Mouse (Mus musculus) heart, adult 2 months (tissue): ENCODE results near the gene Gm42957. TPM values are rescaled to one million over a fixed set of nuclear protein-coding genes. Genes with fewer than 3 reads are reported as not detected.

Experiments
- DNase-seq, 2 experiments: peaks; one replicate each; pipeline ENCODE4 v3.0.0; 2021
- H3K27ac ChIP-seq: fragments of 200-600 bp; 2 replicates; pipeline ENCODE4 v1.8.1; 2022
- H3K27me3 ChIP-seq: fragments of 200-500 bp; 2 replicates; pipeline ENCODE4 v1.6.1; 2012; ENCODE audit warnings: mild to moderate bottlenecking, low read length, inconsistent platforms, mixed read lengths; ENCODE audit not compliant: control insufficient read depth, insufficient read depth
- H3K36me3 ChIP-seq: fragments of 200-500 bp; 2 replicates; pipeline ENCODE4 v1.6.1; 2012; ENCODE audit warnings: low read length, inconsistent platforms; ENCODE audit not compliant: control insufficient read depth, insufficient read depth
- H3K4me1 ChIP-seq: fragments of 200-500 bp; 2 replicates; pipeline ENCODE4 v1.6.1; 2011; ENCODE audit warnings: low read length; ENCODE audit not compliant: control insufficient read depth, insufficient read depth
- H3K4me3 ChIP-seq: fragments of 200-600 bp; 2 replicates; pipeline ENCODE4 v1.8.1; 2022
- H3K79me2 ChIP-seq: fragments of 200-500 bp; replicated peaks from 2 replicates; pipeline ENCODE4 v1.6.1; 2012; ENCODE audit warnings: mild to moderate bottlenecking, inconsistent platforms, low read length, moderate library complexity, mixed read lengths; ENCODE audit not compliant: control insufficient read depth, insufficient read depth
- H3K9ac ChIP-seq: fragments of 200-500 bp; 2 replicates; pipeline ENCODE4 v1.6.1; 2012; ENCODE audit warnings: low read depth, mild to moderate bottlenecking, control low read depth, inconsistent platforms, low read length, mixed read lengths
- CTCF ChIP-seq: fragments of 200-600 bp; IDR thresholded peaks from 2 replicates; pipeline ENCODE4 v1.8.1; 2022; ENCODE audit warnings: antibody characterized with exemption, mild to moderate bottlenecking, moderate library complexity
- EP300 ChIP-seq: fragments of 200-500 bp; IDR thresholded peaks from 2 replicates; pipeline ENCODE4 v1.6.1; 2011; ENCODE audit warnings: low read depth, low read length, control low read depth; ENCODE audit not compliant: insufficient read depth
- POLR2A ChIP-seq: fragments of 200-500 bp; IDR thresholded peaks from 2 replicates; pipeline ENCODE4 v1.6.1; 2011; ENCODE audit warnings: mild to moderate bottlenecking, low read depth, low read length, control low read depth; ENCODE audit not compliant: insufficient read depth
- WGBS: fragments of 180-500 bp; shearing (Covaris S2); methylation state at CpG from one replicate; pipeline ENCODE4 v1.1.7; 2018; 5-methylcytosine and 5-hydroxymethylcytosine counted together
- intact Hi-C: fragments of 180-260 bp; cut with DNase I; formaldehyde crosslinking; loops from one replicate; pipeline ENCODE4 v1.15.1; 2025
- polyA plus RNA-seq: library from polyadenylated mRNA; depleted of rRNA; stranded (reverse); fragments of >200 nt; gene quantifications from 2 replicates; pipeline ENCODE4 v1.2.3, GENCODE M21; 2012
- total RNA-seq, 2 experiments: library from RNA; stranded (reverse); gene quantifications; 2 replicates each; pipeline ENCODE4 v1.2.3; 2021

Gm42957 gene
- total and polyA plus RNA-seq, 3 experiments: 0.04 to 0.30 TPM; not detected in 1

- WGBS: 52% methylated on average over 1 of the region's 1 CpGs
- Histone ChIP-seq H3K27me3 (no peaks in the 10 kb centered on the region), H3K4me3 (no peak overlapping the region), H3K36me3 (no peaks in the 10 kb centered on the region), H3K4me1 (peaks cover 3% of the 10 kb centered on the region; the same call in 1 of the 2 replicates), H3K27ac (no peak overlapping the region), H3K79me2 (no peaks in the 10 kb centered on the region), H3K9ac (no peak overlapping the region)
- no peak for DNase-seq
- intact Hi-C loops: loop anchor here (5.0 kb wide), 1 partner anchor 40 kb away; the partner anchor contains the start of gene Nudt17
- TF ChIP-seq CTCF (peak; percentile 58), EP300 (no peak), POLR2A (no peak)
Observed at GRCm38 (mm10) chr3:96667316-96667715, 32.0 kb downstream of the Gm42957 start.

- intact Hi-C loops: loop anchor here (5.0 kb wide), 1 partner anchor 39 kb away; the partner anchor contains the start of gene Nudt17
- TF ChIP-seq POLR2A (no peak), EP300 (no peak)
- H3K79me2 ChIP-seq: no peaks in the 10 kb centered on the region
- H3K27me3 ChIP-seq: no peaks in the 10 kb centered on the region
- no peak for DNase-seq
- no peaks in the 10 kb centered on the region for H3K36me3 ChIP-seq
- WGBS: 88% methylated on average over 5 of the region's 5 CpGs
- H3K4me1 ChIP-seq: peaks cover 3% of the 10 kb centered on the region; the same call in 1 of the 2 replicates
- no peak overlapping the region for H3K4me3 ChIP-seq
- H3K27ac ChIP-seq: no peak overlapping the region
- no peak overlapping the region for H3K9ac ChIP-seq
Observed at GRCm38 (mm10) chr3:96668424-96669067, 33.3 kb downstream of the Gm42957 start.

- TF ChIP-seq POLR2A: no peak
- no peak for TF ChIP-seq EP300
- TF ChIP-seq CTCF: peak; percentile 53
- H3K27me3 ChIP-seq: no peaks in the 10 kb centered on the region
- H3K9ac ChIP-seq: peak within 1 kb of the TSS; percentile 58
- peaks cover 1% of the 10 kb centered on the region; the same call in 1 of the 2 replicates for H3K4me1 ChIP-seq
- 6% methylated on average over 35 of the region's 35 CpGs for WGBS
- DNase-seq: peak; percentile 82 to 87
- H3K79me2 ChIP-seq: no peaks in the 10 kb centered on the region
- intact Hi-C loops: loop anchor here (5.0 kb wide), 1 partner anchor 37 kb away; the partner anchor contains the start of gene Nudt17
- H3K36me3 ChIP-seq: no peaks in the 10 kb centered on the region
- peak within 1 kb of the TSS; percentile 3 for H3K27ac ChIP-seq
- H3K4me3 ChIP-seq: peak within 1 kb of the TSS; percentile 53
Observed at GRCm38 (mm10) chr3:96669727-96670468, 34.6 kb downstream of the Gm42957 start, which contains the start of gene Ankrd35. Gene Ankrd35 (plus strand): TSS chr3:96670131.

- WGBS: 97% methylated on average over 5 of the region's 5 CpGs
- DNase-seq: no peak
- TF ChIP-seq POLR2A (no peak), EP300 (no peak), CTCF (no peak)
- Histone ChIP-seq H3K4me1 (peaks cover 1% of the 10 kb centered on the region; the same call in 1 of the 2 replicates), H3K27me3 (no peaks in the 10 kb centered on the region), H3K27ac (no peak overlapping the region), H3K79me2 (no peaks in the 10 kb centered on the region), H3K4me3 (no peak overlapping the region), H3K9ac (no peak overlapping the region), H3K36me3 (no peaks in the 10 kb centered on the region)
- intact Hi-C loops: no loop called here
Observed at GRCm38 (mm10) chr3:96671519-96671918, 36.2 kb downstream of the Gm42957 start.

- intact Hi-C loops: no loop called here
- Histone ChIP-seq H3K79me2 (no peaks in the 10 kb centered on the region), H3K9ac (no peak overlapping the region), H3K4me1 (peaks cover 1% of the 10 kb centered on the region; the same call in 1 of the 2 replicates), H3K27me3 (no peaks in the 10 kb centered on the region), H3K27ac (no peak overlapping the region), H3K36me3 (no peaks in the 10 kb centered on the region), H3K4me3 (no peak overlapping the region)
- TF ChIP-seq EP300 (no peak), CTCF (no peak), POLR2A (no peak)
- DNase-seq: no peak
- WGBS: 77% methylated on average over 4 of the region's 4 CpGs
Observed at GRCm38 (mm10) chr3:96673514-96673913, 38.2 kb downstream of the Gm42957 start.
